Mouse (Mus musculus) monocyte, adult 2 months (primary cell): ENCODE data around the gene Maml2.

ENCODE experiments used
- DNase-seq, 2 experiments: peaks; one replicate each; pipeline ENCODE4 v3.0.0; 2022; ENCODE audit warnings: low spot score in 2 of 2, low read depth in 1 of 2

Maml2 gene

GRCm38 (mm10) chr9:13491854-13492620 is 194.3 kb downstream of the Maml2 start:
- no peak for DNase-seq

- DNase-seq, result no peak
These were observed 195.1 kb downstream of the Maml2 start for GRCm38 (mm10) chr9:13492807-13493206.

GRCm38 (mm10) chr9:13493746-13494145 is 196.0 kb downstream of the Maml2 start:
- DNase-seq, result no peak

- DNase-seq, result no peak
These were observed 197.8 kb downstream of the Maml2 start for GRCm38 (mm10) chr9:13495530-13495929.

GRCm38 (mm10) chr9:13497016-13497415 is 199.3 kb downstream of the Maml2 start:
- no peak for DNase-seq

- DNase-seq, result no peak
These were observed 200.1 kb downstream of the Maml2 start for GRCm38 (mm10) chr9:13497690-13498333.

GRCm38 (mm10) chr9:13500045-13500444 is 202.3 kb downstream of the Maml2 start:
- DNase-seq, result no peak

- no peak for DNase-seq
These were observed 207.3 kb downstream of the Maml2 start for GRCm38 (mm10) chr9:13505024-13505423.

GRCm38 (mm10) chr9:13506956-13507821 is 209.4 kb downstream of the Maml2 start:
- DNase-seq, result no peak

- DNase-seq, result no peak
These were observed 210.0 kb downstream of the Maml2 start for GRCm38 (mm10) chr9:13507822-13508188.

GRCm38 (mm10) chr9:13509751-13510150 is 212.0 kb downstream of the Maml2 start:
- DNase-seq, result no peak

GRCm38 (mm10) chr9:13510621-13511369 is 213.0 kb downstream of the Maml2 start:
- DNase-seq, result no peak

- DNase-seq, result no peak
These were observed 215.4 kb downstream of the Maml2 start for GRCm38 (mm10) chr9:13513135-13513534.

- no peak for DNase-seq
These were observed 216.7 kb downstream of the Maml2 start for GRCm38 (mm10) chr9:13514435-13514834.

- no peak for DNase-seq
These were observed 218.2 kb downstream of the Maml2 start for GRCm38 (mm10) chr9:13515976-13516375.

GRCm38 (mm10) chr9:13518031-13518430 is 220.3 kb downstream of the Maml2 start:
- DNase-seq, result no peak

- DNase-seq, result no peak
These were observed 220.7 kb downstream of the Maml2 start for GRCm38 (mm10) chr9:13518441-13518971.

GRCm38 (mm10) chr9:13522061-13522820 is 224.5 kb downstream of the Maml2 start:
- no peak for DNase-seq

- no peak for DNase-seq
These were observed 225.3 kb downstream of the Maml2 start for GRCm38 (mm10) chr9:13523046-13523445.

GRCm38 (mm10) chr9:13525075-13525474 is 227.3 kb downstream of the Maml2 start:
- DNase-seq, result no peak
